In genomic region chrX:48146262-48146661, GRCm38 (mm10) we compare ENCODE assay signal across 12 mouse cellular contexts. TPM values are rescaled to one million over a fixed set of nuclear protein-coding genes. Genes with fewer than 3 reads are reported as not detected.
A peak's percentile ranks its signal among the peaks of the same experiment; 100 is the strongest.
DNase-seq lines count a peak whose midpoint lies in the region; ATAC-seq and TF ChIP-seq lines count a peak whose summit lies in the region.
"Had no signal": no experiment of that assay in that cellular context is flagged by ENCODE, and none has a peak within 500 bp of the region (broad histone marks: within the 10 kb centered on the region; RNA-seq: fewer than 3 reads in every experiment).

Sash3 (plus strand) TSS chrX:48146436.

- no peaks in the 10 kb centered on the region for H3K36me3 ChIP-seq in heart, postnatal 0 days (replicated peaks; ENCODE audit: control insufficient read depth, insufficient read depth, low read length)
- no peaks in the 10 kb centered on the region for H3K36me3 ChIP-seq in heart, embryonic 11.5 days (ENCODE audit: control insufficient read depth, insufficient read depth, low read length)
- H3K36me3 ChIP-seq in forebrain, embryonic 15.5 days, result no peaks in the 10 kb centered on the region
- H3K36me3 ChIP-seq: embryonic facial prominence, embryonic 15.5 days; heart, embryonic 12.5 days; midbrain, embryonic 10.5 days had no signal

- no peak within 1 kb of the TSS for H3K4me2 ChIP-seq in heart, postnatal 0 days (ENCODE audit: low read depth, low read length)
- no peak within 1 kb of the TSS for H3K4me2 ChIP-seq in heart, embryonic 11.5 days
- no peak within 1 kb of the TSS for H3K4me2 ChIP-seq in forebrain, embryonic 15.5 days (replicated peaks)
- H3K4me2 ChIP-seq: embryonic facial prominence, embryonic 15.5 days; heart, embryonic 12.5 days had no signal

- 65% methylated on average over 4 of the region's 4 CpGs for WGBS in heart, postnatal 0 days
- WGBS in heart, embryonic 11.5 days (ENCODE audit: insufficient replicate concordance), result 82% methylated on average over 4 of the region's 4 CpGs
- 91% methylated on average over 4 of the region's 4 CpGs for WGBS in forebrain, embryonic 15.5 days

- DNase-seq in heart, postnatal 0 days (ENCODE audit: low spot score), result no peak
- peak; percentile 85 for DNase-seq in induced T-regulatory cell, adult 2 months (ENCODE audit: low read depth)
- peak; percentile 81 for DNase-seq in thymus, postnatal 0 days (ENCODE audit: low spot score)
- DNase-seq in embryo, embryonic 10 days (ENCODE audit: low spot score), result no peak
- DNase-seq in urinary bladder, postnatal 4 days (ENCODE audit: low spot score in 2 of 2), result no peak
- DNase-seq: kidney, postnatal 36 days had no signal

- H3K4me3 ChIP-seq in heart, postnatal 0 days (ENCODE audit: low read depth, low read length), result peak within 1 kb of the TSS; percentile 18; the same call in 1 of the 2 replicates
- no peak within 1 kb of the TSS for H3K4me3 ChIP-seq in heart, embryonic 11.5 days (ENCODE audit: low read depth, low read length)
- H3K4me3 ChIP-seq in forebrain, embryonic 15.5 days, result no peak within 1 kb of the TSS
- H3K4me3 ChIP-seq: embryonic facial prominence, embryonic 15.5 days; heart, embryonic 12.5 days; midbrain, embryonic 10.5 days had no signal

- no peak within 1 kb of the TSS for H3K9ac ChIP-seq in heart, postnatal 0 days (replicated peaks; ENCODE audit: low read depth, low read length)
- H3K9ac ChIP-seq in heart, embryonic 11.5 days (ENCODE audit: low read depth, low read length), result no peak within 1 kb of the TSS
- H3K9ac ChIP-seq in forebrain, embryonic 15.5 days (replicated peaks), result no peak within 1 kb of the TSS
- H3K9ac ChIP-seq: embryonic facial prominence, embryonic 15.5 days; heart, embryonic 12.5 days had no signal

- H3K4me1 ChIP-seq in heart, postnatal 0 days (ENCODE audit: control insufficient read depth, insufficient read depth), result no peaks in the 10 kb centered on the region
- H3K4me1 ChIP-seq in heart, embryonic 11.5 days (ENCODE audit: control insufficient read depth, insufficient read depth, low read length), result no peaks in the 10 kb centered on the region
- no peaks in the 10 kb centered on the region for H3K4me1 ChIP-seq in forebrain, embryonic 15.5 days
- H3K4me1 ChIP-seq: embryonic facial prominence, embryonic 15.5 days; heart, embryonic 12.5 days; midbrain, embryonic 10.5 days had no signal

- no peak for TF ChIP-seq CTCF in heart, postnatal 0 days (IDR thresholded peaks at IDR 0.05; ENCODE audit: low read depth)

- no peaks in the 10 kb centered on the region for H3K27me3 ChIP-seq in heart, postnatal 0 days (ENCODE audit: control insufficient read depth, insufficient read depth, low read length)
- H3K27me3 ChIP-seq in heart, embryonic 11.5 days (ENCODE audit: control insufficient read depth, insufficient read depth, low read length), result no peaks in the 10 kb centered on the region
- no peaks in the 10 kb centered on the region for H3K27me3 ChIP-seq in forebrain, embryonic 15.5 days
- H3K27me3 ChIP-seq: embryonic facial prominence, embryonic 15.5 days had no signal

- no peaks in the 10 kb centered on the region for H3K9me3 ChIP-seq in heart, postnatal 0 days (replicated peaks; ENCODE audit: control insufficient read depth, low read length)
- no peaks in the 10 kb centered on the region for H3K9me3 ChIP-seq in heart, embryonic 11.5 days (replicated peaks; ENCODE audit: control insufficient read depth, low read length)
- no peaks in the 10 kb centered on the region for H3K9me3 ChIP-seq in forebrain, embryonic 15.5 days
- H3K9me3 ChIP-seq: embryonic facial prominence, embryonic 15.5 days; heart, embryonic 12.5 days; midbrain, embryonic 10.5 days had no signal

- no peak for TF ChIP-seq EP300 in heart, postnatal 0 days (IDR thresholded peaks at IDR 0.05; ENCODE audit: low read depth)

- no peak for ATAC-seq in heart, postnatal 0 days (ENCODE audit: insufficient read depth, low read depth)
- no peak for ATAC-seq in heart, embryonic 11.5 days (replicated peaks; ENCODE audit: insufficient number of reproducible peaks, low FRiP score, low TSS enrichment)
- peak; percentile 72 for ATAC-seq in megakaryocyte progenitor cell, adult 5-6 weeks (replicated peaks; ENCODE audit: poor library complexity)
- ATAC-seq in forebrain, embryonic 15.5 days (replicated peaks), result no peak

- 0 out of 2 replicates have a peak within 1 kb of the TSS, but pooled peaks have one; percentile 7 for H3K27ac ChIP-seq in heart, postnatal 0 days (ENCODE audit: low read depth)
- no peak within 1 kb of the TSS for H3K27ac ChIP-seq in heart, embryonic 11.5 days (ENCODE audit: low read depth, low read length)
- H3K27ac ChIP-seq in forebrain, embryonic 15.5 days (replicated peaks), result no peak within 1 kb of the TSS
- H3K27ac ChIP-seq: embryonic facial prominence, embryonic 15.5 days; midbrain, embryonic 10.5 days had no signal

RNA-seq across cellular contexts. Expression of gene Sash3, which starts in this region (rescaled TPM):
- total RNA-seq in heart, postnatal 0 days (2014; rRNA removed; ENCODE audit: low replicate concordance), result 0.61 and 5.7 TPM in 2 replicates
- polyA plus RNA-seq in heart, postnatal 0 days (2015; fragmentation: Nextera tagmentation; extraction: Ambion mirVana), result 0.52 and 0.67 TPM in 2 replicates
- 0.76 and 1.0 TPM in 2 replicates for polyA plus RNA-seq in heart, embryonic 11.5 days (2014; fragmentation: Nextera tagmentation; extraction: Ambion mirVana)
- 46.5 and 54.2 TPM in 2 replicates for total RNA-seq in megakaryocyte progenitor cell, adult 5-6 weeks (2015)
- 77.9 and 86.1 TPM in 2 replicates for total RNA-seq in megakaryocyte progenitor cell, adult 5-6 weeks (2017)
- 240 and 251 TPM in 2 replicates for polyA plus RNA-seq in thymus, postnatal 0 days (2015; fragmentation: Nextera tagmentation; extraction: Ambion mirVana)
- polyA plus RNA-seq in forebrain, embryonic 15.5 days (2015; fragmentation: Nextera tagmentation; extraction: Ambion mirVana), result 0.55 and 0.94 TPM in 2 replicates

Comparison
In these comparisons a context has a peak if more than half of its experiments do, and no peak if none do; other contexts are left out.
1. RNA of gene Sash3 (polyA plus RNA-seq): 240 to 251 TPM in thymus, postnatal 0 days; 0.76 to 1.0 TPM in heart, embryonic 11.5 days, 0.55 to 0.94 TPM in forebrain, embryonic 15.5 days and 0.52 to 0.67 TPM in heart, postnatal 0 days; every median in the first group is over 100 times any median in the second.
2. DNase-seq: peak in induced T-regulatory cell, adult 2 months (single experiment) and thymus, postnatal 0 days (single experiment); none in heart, postnatal 0 days (single experiment), embryo, embryonic 10 days (single experiment) and urinary bladder, postnatal 4 days (0 of 2).